Mouse (Mus musculus) myocyte (in vitro differentiated cells): ENCODE measurements around the gene Anxa11. TPM values are rescaled to one million over a fixed set of nuclear protein-coding genes. Genes with fewer than 3 reads are reported as not detected.

ENCODE experiments used
- H3K27me3 ChIP-seq: one replicate; pipeline ENCODE4 v1.6.1; 2011; ENCODE audit not compliant: control insufficient read depth, insufficient read depth, insufficient read length
- H3K36me3 ChIP-seq: one replicate; pipeline ENCODE4 v1.6.1; 2011; ENCODE audit not compliant: control insufficient read depth, insufficient read depth
- H3K4me2 ChIP-seq: one replicate; pipeline ENCODE4 v1.6.1; 2011; ENCODE audit warnings: low read depth, control low read depth
- H3K4me3 ChIP-seq: one replicate; pipeline ENCODE4 v1.5.1; 2011; ENCODE audit warnings: mild to moderate bottlenecking, control low read depth, moderate library complexity
- H3K79me2 ChIP-seq: one replicate; pipeline ENCODE4 v1.6.1; 2011; ENCODE audit not compliant: control insufficient read depth, insufficient read depth
- H3ac ChIP-seq: one replicate; pipeline ENCODE4 v1.6.1; 2011; ENCODE audit not compliant: control insufficient read depth, insufficient read length
- CEBPB ChIP-seq: IDR thresholded peaks from 2 replicates; pipeline ENCODE4 v1.6.1; 2011; ENCODE audit warnings: mild to moderate bottlenecking, moderate library complexity; ENCODE audit not compliant: poor library complexity, insufficient read depth, severe bottlenecking
- E2F4 ChIP-seq: IDR thresholded peaks from one replicate; pipeline ENCODE4 v1.6.1; 2011; ENCODE audit warnings: mild to moderate bottlenecking, control low read depth, moderate library complexity; ENCODE audit not compliant: insufficient read depth
- MAX ChIP-seq: IDR thresholded peaks from one replicate; pipeline ENCODE4 v1.6.1; 2011; ENCODE audit warnings: low read depth, mild to moderate bottlenecking, control low read depth
- MYOD1 ChIP-seq, 3 experiments: IDR thresholded peaks; one replicate each; pipeline ENCODE4 v1.6.1; 2011; ENCODE audit warnings: control low read depth in 2 of 3, low read depth in 2 of 3, mild to moderate bottlenecking in 2 of 3, moderate library complexity in 1 of 3; ENCODE audit not compliant: insufficient read length in 2 of 3, control insufficient read depth in 1 of 3
- MYOG ChIP-seq, 3 experiments: IDR thresholded peaks; one replicate each; pipeline ENCODE4 v1.6.1; 2011; ENCODE audit warnings: control low read depth in 2 of 3, low read depth in 2 of 3, mild to moderate bottlenecking in 2 of 3; ENCODE audit not compliant: insufficient read length in 2 of 3, control insufficient read depth in 1 of 3, insufficient read depth in 1 of 3
- POLR2A ChIP-seq: IDR thresholded peaks from one replicate; pipeline ENCODE4 v1.6.1; 2011; ENCODE audit warnings: low read depth, mild to moderate bottlenecking, control low read depth, moderate library complexity; ENCODE audit not compliant: insufficient read length
- POLR2AphosphoS2 ChIP-seq: IDR thresholded peaks from one replicate; pipeline ENCODE4 v1.6.1; 2011; ENCODE audit warnings: low read depth, control low read depth; ENCODE audit not compliant: insufficient read length
- REST ChIP-seq: IDR thresholded peaks from one replicate; pipeline ENCODE4 v1.6.1; 2011; ENCODE audit warnings: mild to moderate bottlenecking, control low read depth, moderate library complexity; ENCODE audit not compliant: insufficient read depth, insufficient read length
- SRF ChIP-seq: IDR thresholded peaks from one replicate; pipeline ENCODE4 v1.6.1; 2011; ENCODE audit warnings: low read depth; ENCODE audit not compliant: control insufficient read depth, insufficient read length
- TCF12 ChIP-seq: IDR thresholded peaks from one replicate; pipeline ENCODE4 v1.6.1; 2011; ENCODE audit warnings: mild to moderate bottlenecking, control low read depth; ENCODE audit not compliant: poor library complexity, insufficient read depth, severe bottlenecking
- TCF3 ChIP-seq: IDR thresholded peaks from one replicate; pipeline ENCODE4 v1.6.1; 2011; ENCODE audit warnings: low read depth, control low read depth; ENCODE audit not compliant: insufficient read length
- USF1 ChIP-seq: IDR thresholded peaks from one replicate; pipeline ENCODE4 v1.6.1; 2011; ENCODE audit warnings: low read depth, mild to moderate bottlenecking, control low read depth, moderate library complexity
- polyA plus RNA-seq: library from polyadenylated mRNA; unstranded; fragments of >200 nt; fragmentation: generic; extraction: Trizol; gene quantifications from one replicate; pipeline ENCODE4 v1.2.1, GENCODE M21; 2012; ENCODE audit warnings: missing spikeins

The Anxa11 gene
- polyA plus RNA-seq, 1 experiment = 140 TPM

GRCm38 (mm10) chr14:25853717-25854452 is 11.9 kb downstream of the Anxa11 start:
- TF ChIP-seq E2F4 (no peak), MYOG (IDR thresholded peaks at IDR 0.05; ENCODE audit: control insufficient read depth in 1 of 3, insufficient read depth in 1 of 3, insufficient read length in 2 of 3, low read depth in 2 of 3) (no peak), TCF3 (no peak), SRF (no peak), CEBPB (no peak), MAX (no peak), USF1 (no peak), POLR2AphosphoS2 (no peak), MYOD1 (IDR thresholded peaks at IDR 0.05; ENCODE audit: control insufficient read depth in 1 of 3, insufficient read length in 2 of 3, low read depth in 2 of 3) (no peak)
- Histone ChIP-seq H3K79me2 (peaks cover 68% of the 10 kb centered on the region), H3K4me3 (no peak overlapping the region), H3ac (no peak overlapping the region), H3K36me3 (no peaks in the 10 kb centered on the region), H3K4me2 (no peak overlapping the region), H3K27me3 (no peaks in the 10 kb centered on the region)

DNA sequence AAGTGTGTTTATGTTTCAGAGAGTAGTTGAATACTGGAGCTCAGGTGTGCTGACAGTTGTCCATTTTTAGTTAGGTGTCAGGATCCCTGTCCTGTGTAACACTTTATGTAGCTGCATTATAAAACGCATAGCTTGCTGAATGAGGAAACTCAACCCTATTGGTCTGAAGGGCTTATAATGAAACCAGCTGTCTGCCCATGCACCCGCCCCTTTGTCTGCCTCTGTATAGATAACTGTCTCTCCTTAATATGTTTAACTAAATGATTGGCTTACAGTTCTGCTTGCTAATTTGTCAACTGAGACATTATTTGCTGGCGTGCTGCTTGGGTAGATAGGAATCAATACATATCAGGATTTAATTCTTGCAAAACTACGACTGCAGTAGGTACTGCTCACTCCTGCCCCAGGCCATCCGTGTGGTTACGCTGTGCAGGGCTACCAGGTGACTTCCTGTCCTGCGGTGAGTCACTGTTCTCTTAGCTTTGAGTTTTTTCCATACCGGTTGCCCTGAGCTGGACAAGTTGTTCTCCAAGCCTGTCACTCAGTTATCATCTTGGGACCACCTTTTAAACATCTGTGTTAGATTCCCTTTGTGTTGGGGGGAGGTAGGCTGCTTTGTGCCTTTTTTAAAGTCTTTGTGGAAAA is 13.4 kb downstream of the Anxa11 start:
- TF ChIP-seq USF1 = no peak
- TF ChIP-seq REST = no peak
- no peak for TF ChIP-seq CEBPB
- TF ChIP-seq SRF = no peak

DNA sequence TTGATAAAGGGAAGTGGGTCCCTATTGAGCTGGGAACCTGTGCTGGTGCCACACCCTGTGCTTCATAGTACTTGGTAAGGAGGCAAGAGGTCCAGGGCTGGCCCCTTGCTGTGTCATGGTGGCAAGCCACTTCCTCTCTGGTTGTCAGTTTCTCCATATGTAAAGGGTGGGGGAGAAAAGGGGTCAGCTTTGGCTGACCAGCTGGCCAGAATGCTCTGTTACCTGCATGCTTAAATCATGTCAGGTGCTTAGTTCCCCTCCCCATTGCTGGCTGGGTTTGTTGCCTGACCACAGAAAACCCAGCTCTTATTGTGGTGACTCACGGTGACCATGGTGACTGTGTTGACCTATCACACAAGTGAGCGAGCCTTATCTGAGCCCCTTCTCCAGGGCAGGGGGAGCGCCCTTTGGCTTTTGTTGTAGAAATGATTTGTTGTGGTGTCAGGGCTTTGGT is 15.2 kb downstream of the Anxa11 start:
- Histone ChIP-seq H3K36me3 (no peaks in the 10 kb centered on the region), H3ac (no peak overlapping the region), H3K27me3 (no peaks in the 10 kb centered on the region), H3K79me2 (peaks cover 75% of the 10 kb centered on the region), H3K4me2 (no peak overlapping the region), H3K4me3 (no peak overlapping the region)
- TF ChIP-seq CEBPB (no peak), TCF12 (no peak), MAX (no peak), POLR2AphosphoS2 (no peak), MYOD1 (IDR thresholded peaks at IDR 0.05; ENCODE audit: control insufficient read depth in 1 of 3, insufficient read length in 2 of 3, low read depth in 2 of 3) (no peak), USF1 (no peak), REST (no peak), TCF3 (no peak), MYOG (IDR thresholded peaks at IDR 0.05; ENCODE audit: control insufficient read depth in 1 of 3, insufficient read depth in 1 of 3, insufficient read length in 2 of 3, low read depth in 2 of 3) (no peak), POLR2A (no peak), E2F4 (no peak), SRF (no peak)

More for the DNA sequence above, 13.4 kb downstream of the Anxa11 start:
- H3K4me2 ChIP-seq = no peak overlapping the region
- peaks cover 70% of the 10 kb centered on the region for H3K79me2 ChIP-seq
- H3K27me3 ChIP-seq = no peaks in the 10 kb centered on the region
- H3ac ChIP-seq = no peak overlapping the region
- no peaks in the 10 kb centered on the region for H3K36me3 ChIP-seq
- H3K4me3 ChIP-seq = no peak overlapping the region

GRCm38 (mm10) chr14:25857940-25858339 is 16.0 kb downstream of the Anxa11 start:
- Histone ChIP-seq H3K4me3 (no peak overlapping the region), H3K36me3 (no peaks in the 10 kb centered on the region), H3K27me3 (no peaks in the 10 kb centered on the region), H3ac (no peak overlapping the region), H3K79me2 (peaks cover 80% of the 10 kb centered on the region), H3K4me2 (no peak overlapping the region)
- TF ChIP-seq REST (no peak), TCF12 (no peak), USF1 (no peak), POLR2A (no peak), E2F4 (no peak), MAX (no peak), SRF (no peak), CEBPB (no peak), MYOD1 (IDR thresholded peaks at IDR 0.05; ENCODE audit: control insufficient read depth in 1 of 3, insufficient read length in 2 of 3, low read depth in 2 of 3) (no peak)
